Mouse (Mus musculus) C2C12 (cell line): ENCODE measurements around the gene Lhx6. TPM values are rescaled to one million over a fixed set of nuclear protein-coding genes. Genes with fewer than 3 reads are reported as not detected.

Experiments
- H3K27me3 ChIP-seq: one replicate; pipeline ENCODE4 v1.6.1; 2011; ENCODE audit not compliant: control insufficient read depth, insufficient read depth, insufficient read length
- H3K36me3 ChIP-seq: one replicate; pipeline ENCODE4 v1.6.1; 2011; ENCODE audit not compliant: control insufficient read depth, insufficient read depth
- H3K4me3 ChIP-seq: one replicate; pipeline ENCODE4 v1.5.1; 2011; ENCODE audit warnings: mild to moderate bottlenecking, control low read depth; ENCODE audit not compliant: poor library complexity, insufficient read depth, severe bottlenecking
- H3K79me2 ChIP-seq: one replicate; pipeline ENCODE4 v1.6.1; 2011; ENCODE audit not compliant: control insufficient read depth, insufficient read depth
- H3K79me3 ChIP-seq: one replicate; pipeline ENCODE4 v1.6.1; 2011; ENCODE audit warnings: low read depth, control low read depth
- H3ac ChIP-seq: one replicate; pipeline ENCODE3; 2011; ENCODE audit warnings: low read depth; ENCODE audit not compliant: control insufficient read depth, insufficient read length
- CEBPB ChIP-seq: IDR thresholded peaks from one replicate; pipeline ENCODE4 v1.6.1; 2011; ENCODE audit warnings: low read depth, mild to moderate bottlenecking, control low read depth, moderate library complexity
- CTCF ChIP-seq: IDR thresholded peaks from one replicate; pipeline ENCODE4 v1.5.1; 2011; ENCODE audit not compliant: control insufficient read depth, insufficient read depth, insufficient read length
- FOSL1 ChIP-seq: IDR thresholded peaks from one replicate; pipeline ENCODE4 v1.8.0; 2011; ENCODE audit warnings: mild to moderate bottlenecking, low read length; ENCODE audit not compliant: poor library complexity, insufficient read depth, severe bottlenecking
- MAX ChIP-seq: IDR thresholded peaks from one replicate; pipeline ENCODE4 v1.6.1; 2011; ENCODE audit warnings: mild to moderate bottlenecking, control low read depth
- MYOD1 ChIP-seq: IDR thresholded peaks from one replicate; pipeline ENCODE4 v1.6.1; 2011; ENCODE audit warnings: low read depth; ENCODE audit not compliant: control insufficient read depth, insufficient read length
- MYOG ChIP-seq: IDR thresholded peaks from one replicate; pipeline ENCODE4 v1.6.1; 2011; ENCODE audit not compliant: control insufficient read depth, insufficient read length; ENCODE audit errors: extremely low read depth
- USF1 ChIP-seq: IDR thresholded peaks from one replicate; pipeline ENCODE4 v1.6.1; 2011; ENCODE audit warnings: low read depth, mild to moderate bottlenecking, control low read depth, moderate library complexity
- polyA plus RNA-seq: library from polyadenylated mRNA; unstranded; fragments of >200 nt; fragmentation: generic; extraction: Trizol; gene quantifications from one replicate; pipeline ENCODE4 v1.2.1, GENCODE M21; 2012; ENCODE audit warnings: missing spikeins

Gene Lhx6
- polyA plus RNA-seq, 1 experiment, result 6.6 TPM

DNA sequence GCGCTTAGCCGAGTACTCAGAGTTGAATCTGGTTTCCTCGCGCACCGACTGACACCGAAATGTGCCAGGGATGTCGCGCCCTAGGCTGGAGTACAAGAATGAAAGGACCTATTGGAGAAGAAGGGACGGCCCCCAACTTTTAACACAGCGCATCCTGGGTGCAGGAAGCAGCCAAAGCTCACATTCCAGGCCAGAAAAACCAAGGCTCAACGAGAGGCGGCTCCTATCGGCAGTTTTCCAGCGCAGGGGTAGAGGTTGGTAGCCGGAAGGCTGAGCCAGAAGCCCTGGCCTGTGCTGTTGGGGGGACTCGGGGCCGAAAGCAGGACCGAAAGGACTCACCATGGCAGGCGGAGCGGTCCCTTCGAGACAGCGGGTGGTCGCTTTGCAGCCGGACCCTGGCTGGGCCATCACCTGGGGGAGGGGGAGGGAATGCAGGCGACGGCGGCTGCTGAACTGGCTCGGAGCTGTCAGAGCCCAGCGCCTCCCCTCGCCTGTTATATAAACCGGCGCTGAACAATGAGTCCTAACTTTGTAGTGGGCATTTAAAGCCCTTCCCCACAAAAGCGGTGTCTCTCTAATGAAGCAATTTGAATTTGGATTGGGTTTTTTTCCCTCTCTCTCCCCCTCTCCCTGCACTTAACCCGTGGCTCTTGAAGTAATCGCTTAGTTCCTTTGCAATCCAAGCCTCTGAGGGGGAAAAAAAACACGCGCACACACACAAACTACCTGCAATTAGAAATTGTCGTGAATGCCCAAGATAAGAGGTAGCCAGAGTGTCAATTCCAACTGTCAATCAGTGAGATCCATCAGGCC, 1.4 kb downstream of the Lhx6 start:
- TF ChIP-seq USF1 (no peak), MYOG (no peak), FOSL1 (no peak), CEBPB (no peak), CTCF (no peak), MYOD1 (no peak), MAX (no peak)
- Histone ChIP-seq H3K36me3 (peaks cover 3% of the 10 kb centered on the region), H3K27me3 (no peaks in the 10 kb centered on the region), H3ac (no peak overlapping the region), H3K79me2 (peaks cover 8% of the 10 kb centered on the region), H3K79me3 (no peaks in the 10 kb centered on the region), H3K4me3 (no peak overlapping the region)

DNA sequence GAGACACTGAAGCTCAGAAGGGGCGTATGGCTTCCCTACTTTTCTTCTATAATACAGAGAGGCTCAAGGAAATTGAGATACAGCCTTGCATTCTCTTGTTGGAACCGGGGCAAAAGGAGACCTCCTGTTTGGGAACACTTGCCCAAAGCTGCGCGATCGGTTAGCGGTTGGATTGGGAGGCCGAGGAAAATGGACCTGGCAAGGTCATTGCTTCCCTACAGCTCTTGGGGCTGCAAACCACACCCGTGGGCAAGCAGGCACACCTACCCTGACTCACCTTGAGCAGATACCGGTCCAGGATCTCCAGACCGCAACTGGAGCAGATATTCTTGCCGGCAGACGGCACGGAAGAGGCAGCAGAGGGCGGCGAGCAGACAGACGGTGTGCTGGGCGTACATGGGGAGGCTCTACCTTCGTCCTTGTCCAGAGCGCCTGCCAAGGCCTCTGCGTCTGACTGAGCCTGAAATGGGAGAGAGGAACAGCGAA, 2.1 kb downstream of the Lhx6 start:
- H3K79me2 ChIP-seq, result peaks cover 8% of the 10 kb centered on the region
- no peaks in the 10 kb centered on the region for H3K79me3 ChIP-seq
- no peaks in the 10 kb centered on the region for H3K27me3 ChIP-seq
- no peak overlapping the region for H3K4me3 ChIP-seq
- no peak overlapping the region for H3ac ChIP-seq
- H3K36me3 ChIP-seq, result peaks cover 3% of the 10 kb centered on the region
- TF ChIP-seq MYOD1 (no peak), MAX (no peak), CEBPB (no peak)

DNA sequence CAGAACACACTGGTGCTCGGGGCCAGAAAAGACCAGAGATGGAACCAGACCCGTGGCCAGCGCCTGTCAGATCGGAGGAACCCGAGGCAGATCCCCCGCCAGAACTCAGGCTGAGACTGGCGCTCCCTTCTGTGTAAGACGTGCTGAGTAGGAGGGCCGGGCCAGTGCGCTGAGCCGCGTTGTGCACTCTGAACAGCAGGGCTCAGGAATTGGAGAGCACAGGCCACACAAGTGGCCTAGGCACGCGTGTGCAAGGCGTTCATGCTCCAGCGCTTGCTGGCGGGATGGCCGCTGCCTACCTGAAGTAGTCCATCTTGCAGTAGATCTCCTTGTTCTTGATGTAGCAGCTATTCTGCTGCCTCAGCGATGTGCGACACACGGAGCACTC, 2.7 kb downstream of the Lhx6 start:
- TF ChIP-seq MAX (no peak), CEBPB (no peak), MYOD1 (no peak), MYOG (no peak), USF1 (no peak), FOSL1 (no peak), CTCF (no peak)
- Histone ChIP-seq H3ac (no peak overlapping the region), H3K79me3 (no peaks in the 10 kb centered on the region), H3K79me2 (peaks cover 8% of the 10 kb centered on the region), H3K4me3 (no peak overlapping the region), H3K36me3 (peaks cover 3% of the 10 kb centered on the region), H3K27me3 (no peaks in the 10 kb centered on the region)

- Histone ChIP-seq H3K79me2 (peaks cover 8% of the 10 kb centered on the region), H3ac (no peak overlapping the region), H3K79me3 (no peaks in the 10 kb centered on the region), H3K4me3 (no peak overlapping the region), H3K27me3 (no peaks in the 10 kb centered on the region), H3K36me3 (peaks cover 3% of the 10 kb centered on the region)
- no peak for TF ChIP-seq FOSL1
- TF ChIP-seq CEBPB, result no peak
- TF ChIP-seq MAX, result no peak
- TF ChIP-seq MYOG, result no peak
- TF ChIP-seq USF1, result no peak
These were observed 3.2 kb downstream of the Lhx6 start for GRCm38 (mm10) chr2:36101866-36102558.

DNA sequence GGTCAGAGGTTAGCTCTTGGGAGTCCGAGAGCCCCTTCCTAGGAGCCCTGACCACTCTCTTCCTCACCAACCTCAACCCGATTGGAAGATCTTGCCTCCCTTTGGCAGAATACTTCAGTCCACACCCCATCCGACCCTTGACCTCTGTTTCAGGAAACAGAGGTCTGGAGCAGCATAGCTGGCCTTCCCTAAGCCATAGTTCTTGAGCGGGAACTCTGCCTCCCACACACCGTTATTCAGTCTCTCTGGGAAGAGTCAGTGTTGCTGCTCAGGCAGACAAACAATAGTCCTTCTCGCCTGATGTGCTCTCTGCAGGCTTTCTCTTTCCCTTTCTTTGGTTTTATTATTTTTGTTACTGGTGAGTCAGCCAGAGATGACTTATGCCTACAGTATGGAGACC, 5.5 kb downstream of the Lhx6 start:
- Histone ChIP-seq H3ac (no peak overlapping the region), H3K36me3 (peaks cover 3% of the 10 kb centered on the region), H3K79me3 (no peaks in the 10 kb centered on the region), H3K4me3 (no peak overlapping the region), H3K79me2 (peaks cover 5% of the 10 kb centered on the region), H3K27me3 (no peaks in the 10 kb centered on the region)
- TF ChIP-seq FOSL1 (peak; percentile 46), CTCF (no peak)

DNA sequence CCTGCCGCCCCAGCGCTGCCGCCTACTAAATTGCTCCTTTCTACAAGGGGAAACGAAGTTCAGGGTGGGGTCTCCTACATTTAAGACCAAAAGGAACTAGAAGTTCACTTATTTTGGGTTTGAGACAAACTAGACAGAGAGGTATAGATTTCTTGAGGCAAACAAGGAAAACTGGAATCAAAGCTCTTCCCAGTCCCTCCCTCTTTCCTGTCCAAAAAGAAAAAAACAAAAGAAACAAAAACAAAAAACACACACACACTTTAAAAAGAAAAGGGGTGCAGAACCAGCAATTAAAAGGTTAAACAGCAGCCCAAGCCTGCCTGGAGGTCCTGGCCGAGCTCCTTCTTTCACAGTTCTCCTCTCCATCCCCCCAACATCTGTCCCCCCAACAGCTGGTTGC, 7.2 kb downstream of the Lhx6 start:
- H3K4me3 ChIP-seq, result no peak overlapping the region
- no peaks in the 10 kb centered on the region for H3K27me3 ChIP-seq
- no peak overlapping the region for H3ac ChIP-seq
- H3K36me3 ChIP-seq, result peaks cover 13% of the 10 kb centered on the region
- no peaks in the 10 kb centered on the region for H3K79me2 ChIP-seq
- no peak for TF ChIP-seq CTCF
- no peak for TF ChIP-seq FOSL1
- no peak for TF ChIP-seq CEBPB
- no peak for TF ChIP-seq MYOG
- no peak for TF ChIP-seq MAX
- TF ChIP-seq USF1, result no peak
- no peak for TF ChIP-seq MYOD1
- H3K79me3 ChIP-seq, result no peaks in the 10 kb centered on the region
